Mouse (Mus musculus): ENCODE data around the gene Nynrin. TPM values are rescaled to one million over a fixed set of nuclear protein-coding genes. Genes with fewer than 3 reads are reported as not detected.
A peak's percentile ranks its signal among the peaks of the same experiment; 100 is the strongest.

Nynrin gene
- total and polyA plus RNA-seq, 3 experiments: not detected

GRCm38 (mm10) chr14:55918240-55919082 lies 64.7 kb downstream of the Nynrin start (continued):
- TF ChIP-seq CTCF (IDR thresholded peaks at IDR 0.05 in 2 of 3, conservative IDR thresholded peaks at IDR 0.05 in 1 of 3; ENCODE audit: control insufficient read depth in 1 of 3, insufficient read depth in 1 of 3, low read depth in 2 of 3, low read length in 3 of 3, poor library complexity in 1 of 3, severe bottlenecking in 1 of 3) (peak; percentile 59 to 98 (median 91)), JUND (IDR thresholded peaks at IDR 0.05; ENCODE audit: low read depth, low read length) (no peak; the same call in 1 of the 2 replicates), ZC3H11A (IDR thresholded peaks at IDR 0.05; ENCODE audit: low read depth, low read length) (peak; percentile 92), MXI1 (IDR thresholded peaks at IDR 0.05; ENCODE audit: low read depth, low read length) (peak; percentile 32; the same call in 1 of the 2 replicates), POLR2A (IDR thresholded peaks at IDR 0.05; ENCODE audit: control insufficient read depth in 1 of 2, insufficient read depth in 1 of 2, low read depth in 1 of 2, low read length in 2 of 2, poor library complexity in 1 of 2) (no peak), TCF12 (IDR thresholded peaks at IDR 0.05; ENCODE audit: low read depth, low read length) (no peak), CHD1 (IDR thresholded peaks at IDR 0.05; ENCODE audit: low read depth, low read length) (no peak), UBTF (IDR thresholded peaks at IDR 0.05; ENCODE audit: borderline replicate concordance, insufficient read depth, low read depth, low read length) (no peak), POLR2AphosphoS5 (IDR thresholded peaks at IDR 0.05; ENCODE audit: borderline replicate concordance, low read depth, low read length) (no peak), ZMIZ1 (IDR thresholded peaks at IDR 0.05; ENCODE audit: low read depth, low read length) (no peak), KAT2A (conservative IDR thresholded peaks at IDR 0.05; ENCODE audit: low read depth, low read length) (no peak), MYB (IDR thresholded peaks at IDR 0.05; ENCODE audit: low read depth, low read length) (no peak), TAL1 (IDR thresholded peaks at IDR 0.05; ENCODE audit: low read length) (no peak), USF2 (IDR thresholded peaks at IDR 0.05; ENCODE audit: borderline replicate concordance in 1 of 2, insufficient read depth in 1 of 2, low read depth in 1 of 2, low read length in 2 of 2) (no peak), ELF1 (IDR thresholded peaks at IDR 0.05; ENCODE audit: low read depth, low read length) (no peak), NRF1 (IDR thresholded peaks at IDR 0.05; ENCODE audit: insufficient read depth, low read depth, low read length, poor library complexity, severe bottlenecking) (no peak), ZKSCAN1 (IDR thresholded peaks at IDR 0.05; ENCODE audit: low read depth, low read length) (no peak), HCFC1 (IDR thresholded peaks at IDR 0.05; ENCODE audit: low read depth, low read length) (peak; percentile 33; the same call in 1 of the 2 replicates), RCOR1 (IDR thresholded peaks at IDR 0.05; ENCODE audit: low read depth, low read length) (no peak), TBP (IDR thresholded peaks at IDR 0.05; ENCODE audit: low read depth, low read length) (0 out of 2 replicates have a peak, but pooled peaks have one; percentile 25), MAX (IDR thresholded peaks at IDR 0.05; ENCODE audit: low read length) (0 out of 2 replicates have a peak, but pooled peaks have one; percentile 27)

All from MEL (cell line).